In genomic region chr11:74721971-74722370, GRCm38 (mm10) we compare ENCODE assay signal across 8 mouse cellular contexts. TPM values are rescaled to one million over a fixed set of nuclear protein-coding genes. Genes with fewer than 3 reads are reported as not detected.
A peak's percentile ranks its signal among the peaks of the same experiment; 100 is the strongest.
DNase-seq lines count a peak whose midpoint lies in the region; ATAC-seq and TF ChIP-seq lines count a peak whose summit lies in the region.

No protein-coding gene starts in this region.

- H3K27me3 ChIP-seq in heart, embryonic 10.5 days (ENCODE audit: insufficient read depth, poor library complexity, severe bottlenecking) = no peaks in the 10 kb centered on the region
- no peaks in the 10 kb centered on the region for H3K27me3 ChIP-seq in G1E (ENCODE audit: insufficient read depth, low read length)
- no peaks in the 10 kb centered on the region for H3K27me3 ChIP-seq in hindbrain, embryonic 10.5 days (ENCODE audit: insufficient read depth, poor library complexity, severe bottlenecking)
- H3K27me3 ChIP-seq in liver, embryonic 16.5 days (ENCODE audit: control insufficient read depth, insufficient read depth, low read depth, low read length) = no peaks in the 10 kb centered on the region

- no peak for DNase-seq in heart, embryonic 10.5 days (ENCODE audit: low spot score)
- no peak for DNase-seq in heart, adult 11 months
- DNase-seq in G1E (ENCODE audit: low spot score) = peak; percentile 8
- DNase-seq in hindbrain, embryonic 10.5 days (ENCODE audit: low spot score) = no peak
- DNase-seq in urinary bladder, postnatal 25 days (ENCODE audit: low spot score) = no peak
- no peak for DNase-seq in layer of hippocampus, adult 8-10 months (ENCODE audit: low spot score in 2 of 2)

- H3K9ac ChIP-seq in liver, embryonic 16.5 days (ENCODE audit: low read depth, low read length) = peak overlapping the region; percentile 40

- no peak for ATAC-seq in G1E (ENCODE audit: extremely low read depth, insufficient number of reproducible peaks, low FRiP score, poor library complexity, severe bottlenecking)
- ATAC-seq in liver, embryonic 16.5 days (ENCODE audit: low read depth) = no peak
- ATAC-seq in cerebellum, adult (ENCODE audit: insufficient number of reproducible peaks, low FRiP score, low TSS enrichment) = no peak

- no peak overlapping the region for H3K27ac ChIP-seq in heart, embryonic 10.5 days
- no peak overlapping the region for H3K27ac ChIP-seq in hindbrain, embryonic 10.5 days
- H3K27ac ChIP-seq in liver, embryonic 16.5 days (ENCODE audit: low read length) = no peak overlapping the region

- TF ChIP-seq CTCF in G1E (IDR thresholded peaks at IDR 0.05; ENCODE audit: low read depth, low read length) = no peak

- no peaks in the 10 kb centered on the region for H3K36me3 ChIP-seq in heart, embryonic 10.5 days
- H3K36me3 ChIP-seq in G1E (replicated peaks) = peaks cover 3% of the 10 kb centered on the region
- H3K36me3 ChIP-seq in hindbrain, embryonic 10.5 days = 0 out of 2 replicates have a peak, but pooled peaks cover 2% of the 10 kb centered on the region
- no peaks in the 10 kb centered on the region for H3K36me3 ChIP-seq in liver, embryonic 16.5 days (ENCODE audit: control insufficient read depth, insufficient read depth)

- no peaks in the 10 kb centered on the region for H3K9me3 ChIP-seq in heart, embryonic 10.5 days
- no peaks in the 10 kb centered on the region for H3K9me3 ChIP-seq in G1E (replicated peaks)
- H3K9me3 ChIP-seq in hindbrain, embryonic 10.5 days = no peaks in the 10 kb centered on the region
- no peaks in the 10 kb centered on the region for H3K9me3 ChIP-seq in liver, embryonic 16.5 days (replicated peaks; ENCODE audit: control insufficient read depth, low read length)

- WGBS in heart, embryonic 10.5 days = 50% methylated on average over 3 of the region's 3 CpGs
- 62% methylated on average over 3 of the region's 3 CpGs for WGBS in hindbrain, embryonic 10.5 days
- 22% methylated on average over 3 of the region's 3 CpGs for WGBS in liver, embryonic 16.5 days (ENCODE audit: insufficient replicate concordance)

- H3K4me3 ChIP-seq in heart, embryonic 10.5 days = peak overlapping the region; percentile 86
- peak overlapping the region; percentile 30; the same call in 1 of the 2 replicates for H3K4me3 ChIP-seq in G1E (ENCODE audit: low read depth, low read length)
- H3K4me3 ChIP-seq in hindbrain, embryonic 10.5 days = peak overlapping the region; percentile 91
- peak overlapping the region; percentile 52 for H3K4me3 ChIP-seq in liver, embryonic 16.5 days (ENCODE audit: low read depth, low read length)

- peaks cover 31% of the 10 kb centered on the region for H3K4me1 ChIP-seq in heart, embryonic 10.5 days
- H3K4me1 ChIP-seq in G1E (ENCODE audit: insufficient read depth, low read depth, low read length) = peaks cover 29% of the 10 kb centered on the region
- peaks cover 34% of the 10 kb centered on the region for H3K4me1 ChIP-seq in hindbrain, embryonic 10.5 days (replicated peaks)
- H3K4me1 ChIP-seq in liver, embryonic 16.5 days (ENCODE audit: control insufficient read depth, low read depth, low read length) = peaks cover 26% of the 10 kb centered on the region

- peak overlapping the region; percentile 55 for H3K4me2 ChIP-seq in liver, embryonic 16.5 days (ENCODE audit: low read depth, low read length)

RNA-seq across cellular contexts. Expression of gene Pafah1b1, which starts 2.5 kb away (rescaled TPM):
- 47.2 and 55.8 TPM in 2 replicates for polyA plus RNA-seq in heart, embryonic 10.5 days (2016; fragmentation: Nextera tagmentation; extraction: Ambion mirVana)
- 96.1 and 115 TPM in 2 replicates for total RNA-seq in G1E (2014; fragmentation: Nextera tagmentation)
- total RNA-seq in G1E (2017) = 80.9 and 91.5 TPM in 2 replicates
- 10.0 and 12.4 TPM in 2 replicates for polyA plus RNA-seq in G1E (2012)
- polyA plus RNA-seq in hindbrain, embryonic 10.5 days (2016; fragmentation: Nextera tagmentation; extraction: Ambion mirVana) = 49.5 and 54.0 TPM in 2 replicates
- 26.4 and 28.0 TPM in 2 replicates for polyA plus RNA-seq in liver, embryonic 16.5 days (2015; fragmentation: Nextera tagmentation; extraction: Ambion mirVana)
- 100 to 1,000 TPM; 310 to 407 (median 358) TPM for total RNA-seq in layer of hippocampus, adult 8-10 months (2022)

RNA-seq across cellular contexts. Expression of gene Mettl16, which starts 48.7 kb away (rescaled TPM):
- 43.2 and 52.9 TPM in 2 replicates for polyA plus RNA-seq in heart, embryonic 10.5 days (2016; fragmentation: Nextera tagmentation; extraction: Ambion mirVana)
- 29.4 and 38.7 TPM in 2 replicates for total RNA-seq in G1E (2014; fragmentation: Nextera tagmentation)
- 32.6 and 36.1 TPM in 2 replicates for total RNA-seq in G1E (2017)
- polyA plus RNA-seq in G1E (2012) = 16.6 and 22.9 TPM in 2 replicates
- 47.5 and 70.2 TPM in 2 replicates for polyA plus RNA-seq in hindbrain, embryonic 10.5 days (2016; fragmentation: Nextera tagmentation; extraction: Ambion mirVana)
- polyA plus RNA-seq in liver, embryonic 16.5 days (2015; fragmentation: Nextera tagmentation; extraction: Ambion mirVana) = 15.5 and 16.6 TPM in 2 replicates
- 10 to 100 TPM; 23.4 to 33.0 (median 30.0) TPM for total RNA-seq in layer of hippocampus, adult 8-10 months (2022)

Comparison
In these comparisons a context has a peak if more than half of its experiments do, and no peak if none do; other contexts are left out.
1. H3K4me3 ChIP-seq: peak in every context shown above with its lines; median percentile 91 in hindbrain, embryonic 10.5 days; 86 in heart, embryonic 10.5 days; 52 in liver, embryonic 16.5 days; 30 in G1E.